Mouse (Mus musculus) midbrain, embryonic 11.5 days (tissue): ENCODE measurements around the gene Poc1a. TPM values are rescaled to one million over a fixed set of nuclear protein-coding genes. Genes with fewer than 3 reads are reported as not detected.
A peak's percentile ranks its signal among the peaks of the same experiment; 100 is the strongest.

Source experiments
- ATAC-seq: fragments of 200-750 bp; cut with Nextera tagmentation; 2 replicates; pipeline ENCODE4 v1.8.0; 2017; ENCODE audit warnings: moderate TSS enrichment, moderate library complexity; ENCODE audit not compliant: low FRiP score
- DNase-seq: peaks from one replicate; pipeline ENCODE4 v3.0.0; 2015; ENCODE audit warnings: low spot score; ENCODE audit errors: missing footprints
- H3K27ac ChIP-seq: fragments of 300-500 bp; sonication (generic); 2 replicates; pipeline ENCODE4 v1.5.1; 2014; ENCODE audit warnings: low read depth, low read length
- H3K27me3 ChIP-seq: fragments of 300-500 bp; sonication (generic); 2 replicates; pipeline ENCODE4 v1.6.1; 2014; ENCODE audit warnings: mild to moderate bottlenecking, low read length, moderate library complexity, mixed read lengths; ENCODE audit not compliant: control insufficient read depth, insufficient read depth
- H3K36me3 ChIP-seq: fragments of 300-500 bp; sonication (generic); 2 replicates; pipeline ENCODE4 v1.6.1; 2014; ENCODE audit warnings: mild to moderate bottlenecking, low read length, moderate library complexity, mixed read lengths; ENCODE audit not compliant: control insufficient read depth, insufficient read depth
- H3K4me1 ChIP-seq: fragments of 300-500 bp; sonication (generic); 2 replicates; pipeline ENCODE4 v1.6.1; 2014; ENCODE audit warnings: low read length; ENCODE audit not compliant: control insufficient read depth, insufficient read depth
- H3K4me2 ChIP-seq: fragments of 300-500 bp; sonication (generic); 2 replicates; pipeline ENCODE4 v1.6.1; 2014; ENCODE audit warnings: mild to moderate bottlenecking, moderate library complexity
- H3K4me3 ChIP-seq: fragments of 300-500 bp; sonication (generic); 2 replicates; pipeline ENCODE4 v1.5.1; 2014; ENCODE audit warnings: low read depth, low read length
- H3K9ac ChIP-seq: fragments of 300-500 bp; sonication (generic); 2 replicates; pipeline ENCODE4 v1.6.1; 2014; ENCODE audit warnings: low read length
- H3K9me3 ChIP-seq: fragments of 300-500 bp; sonication (generic); 2 replicates; pipeline ENCODE4 v1.6.1; 2016; ENCODE audit warnings: low read length; ENCODE audit not compliant: control insufficient read depth
- WGBS: fragments of 180-500 bp; shearing (Covaris S2); extraction: QIAGEN DNeasy Blood & Tissue Kit; methylation state at CpG from one replicate; pipeline ENCODE4 v1.1.7; 2014; 5-methylcytosine and 5-hydroxymethylcytosine counted together
- polyA plus RNA-seq: library from polyadenylated mRNA; unstranded; fragments of >200 nt; fragmentation: Nextera tagmentation; extraction: Ambion mirVana; gene quantifications from 2 replicates; pipeline ENCODE4 v1.2.1, GENCODE M21; 2014

Poc1a gene
- polyA plus RNA-seq = 29.4 and 30.9 TPM in 2 replicates

- WGBS = under 1% methylated on average over 47 of the region's 47 CpGs
- peak; percentile 95 for ATAC-seq
- Histone ChIP-seq H3K9ac (peak within 1 kb of the TSS; percentile 74), H3K27ac (peak within 1 kb of the TSS; percentile 35; the same call in 1 of the 2 replicates), H3K4me2 (peak within 1 kb of the TSS; percentile 91), H3K27me3 (no peaks in the 10 kb centered on the region), H3K9me3 (no peaks in the 10 kb centered on the region), H3K4me3 (peak within 1 kb of the TSS; percentile 69), H3K36me3 (0 out of 2 replicates have a peak, but pooled peaks cover 3% of the 10 kb centered on the region), H3K4me1 (peaks cover 8% of the 10 kb centered on the region)
- DNase-seq = peak; percentile 100
Observed at GRCm38 (mm10) chr9:106280808-106281544, at the start of gene Poc1a. Poc1a (plus strand) TSS chr9:106281061.

- no peaks in the 10 kb centered on the region for H3K27me3 ChIP-seq
- 0 out of 2 replicates have a peak, but pooled peaks cover 2% of the 10 kb centered on the region for H3K4me1 ChIP-seq
- no peak overlapping the region for H3K9ac ChIP-seq
- peaks cover 12% of the 10 kb centered on the region; the same call in 1 of the 2 replicates for H3K36me3 ChIP-seq
- H3K4me3 ChIP-seq = no peak overlapping the region
- ATAC-seq = no peak
- no peak for DNase-seq
- H3K9me3 ChIP-seq = no peaks in the 10 kb centered on the region
- no peak overlapping the region for H3K27ac ChIP-seq
- no peak overlapping the region for H3K4me2 ChIP-seq
- WGBS = 82% methylated on average over 7 of the region's 7 CpGs
Observed at GRCm38 (mm10) chr9:106231220-106231619, 49.6 kb upstream of the Poc1a start.

GRCm38 (mm10) chr9:106231816-106232215 lies 49.0 kb upstream of the Poc1a start:
- Histone ChIP-seq H3K27ac (no peak overlapping the region), H3K9me3 (no peaks in the 10 kb centered on the region), H3K4me1 (no peaks in the 10 kb centered on the region), H3K4me2 (no peak overlapping the region), H3K4me3 (no peak overlapping the region), H3K27me3 (no peaks in the 10 kb centered on the region), H3K36me3 (peaks cover 14% of the 10 kb centered on the region), H3K9ac (no peak overlapping the region)
- ATAC-seq (no peak), DNase-seq (no peak)
- WGBS = 88% methylated on average over 4 of the region's 4 CpGs

GRCm38 (mm10) chr9:106232956-106233355 lies 47.9 kb upstream of the Poc1a start:
- Histone ChIP-seq H3K9ac (no peak overlapping the region), H3K4me1 (no peaks in the 10 kb centered on the region), H3K27me3 (no peaks in the 10 kb centered on the region), H3K27ac (no peak overlapping the region), H3K36me3 (peaks cover 14% of the 10 kb centered on the region), H3K4me2 (no peak overlapping the region), H3K9me3 (no peaks in the 10 kb centered on the region), H3K4me3 (no peak overlapping the region)
- ATAC-seq (no peak), DNase-seq (no peak)
- 93% methylated on average over 3 of the region's 3 CpGs for WGBS

GRCm38 (mm10) chr9:106233953-106234352 lies 46.9 kb upstream of the Poc1a start:
- H3K9ac ChIP-seq = no peak overlapping the region
- WGBS = 83% methylated on average over 6 of the region's 6 CpGs
- no peaks in the 10 kb centered on the region for H3K4me1 ChIP-seq
- no peak overlapping the region for H3K4me2 ChIP-seq
- DNase-seq (no peak), ATAC-seq (no peak)
- H3K36me3 ChIP-seq = peaks cover 17% of the 10 kb centered on the region
- H3K4me3 ChIP-seq = no peak overlapping the region
- no peak overlapping the region for H3K27ac ChIP-seq
- no peaks in the 10 kb centered on the region for H3K27me3 ChIP-seq
- no peaks in the 10 kb centered on the region for H3K9me3 ChIP-seq

GRCm38 (mm10) chr9:106235194-106235830 lies 45.5 kb upstream of the Poc1a start:
- no peak for ATAC-seq
- H3K9me3 ChIP-seq = no peaks in the 10 kb centered on the region
- H3K9ac ChIP-seq = no peak overlapping the region
- 93% methylated on average over 23 of the region's 23 CpGs for WGBS
- DNase-seq = no peak
- no peak overlapping the region for H3K4me2 ChIP-seq
- H3K4me3 ChIP-seq = no peak overlapping the region
- peaks cover 24% of the 10 kb centered on the region for H3K36me3 ChIP-seq
- H3K27me3 ChIP-seq = no peaks in the 10 kb centered on the region
- no peaks in the 10 kb centered on the region for H3K4me1 ChIP-seq
- H3K27ac ChIP-seq = no peak overlapping the region

GRCm38 (mm10) chr9:106236156-106236817 lies 44.6 kb upstream of the Poc1a start:
- ATAC-seq = no peak
- no peaks in the 10 kb centered on the region for H3K9me3 ChIP-seq
- no peak overlapping the region for H3K4me3 ChIP-seq
- DNase-seq = no peak
- no peaks in the 10 kb centered on the region for H3K27me3 ChIP-seq
- no peaks in the 10 kb centered on the region for H3K4me1 ChIP-seq
- no peak overlapping the region for H3K27ac ChIP-seq
- no peak overlapping the region for H3K4me2 ChIP-seq
- 92% methylated on average over 23 of the region's 23 CpGs for WGBS
- peaks cover 24% of the 10 kb centered on the region for H3K36me3 ChIP-seq
- H3K9ac ChIP-seq = no peak overlapping the region

GRCm38 (mm10) chr9:106236818-106237211 lies 44.0 kb upstream of the Poc1a start:
- WGBS = 58% methylated on average over 3 of the region's 3 CpGs
- no peak overlapping the region for H3K27ac ChIP-seq
- no peak for DNase-seq
- ATAC-seq = no peak
- no peaks in the 10 kb centered on the region for H3K4me1 ChIP-seq
- no peak overlapping the region for H3K4me2 ChIP-seq
- H3K4me3 ChIP-seq = no peak overlapping the region
- peaks cover 28% of the 10 kb centered on the region for H3K36me3 ChIP-seq
- H3K9ac ChIP-seq = no peak overlapping the region
- H3K27me3 ChIP-seq = no peaks in the 10 kb centered on the region
- no peaks in the 10 kb centered on the region for H3K9me3 ChIP-seq

GRCm38 (mm10) chr9:106237401-106237800 lies 43.5 kb upstream of the Poc1a start:
- Histone ChIP-seq H3K9ac (no peak overlapping the region), H3K9me3 (no peaks in the 10 kb centered on the region), H3K27ac (no peak overlapping the region), H3K4me3 (no peak overlapping the region), H3K4me2 (no peak overlapping the region), H3K36me3 (peaks cover 28% of the 10 kb centered on the region), H3K4me1 (no peaks in the 10 kb centered on the region), H3K27me3 (no peaks in the 10 kb centered on the region)
- WGBS = 90% methylated on average over 8 of the region's 8 CpGs
- ATAC-seq = no peak
- no peak for DNase-seq
